ENCODE assay signal across 11 mouse cellular contexts in the genomic region with DNA sequence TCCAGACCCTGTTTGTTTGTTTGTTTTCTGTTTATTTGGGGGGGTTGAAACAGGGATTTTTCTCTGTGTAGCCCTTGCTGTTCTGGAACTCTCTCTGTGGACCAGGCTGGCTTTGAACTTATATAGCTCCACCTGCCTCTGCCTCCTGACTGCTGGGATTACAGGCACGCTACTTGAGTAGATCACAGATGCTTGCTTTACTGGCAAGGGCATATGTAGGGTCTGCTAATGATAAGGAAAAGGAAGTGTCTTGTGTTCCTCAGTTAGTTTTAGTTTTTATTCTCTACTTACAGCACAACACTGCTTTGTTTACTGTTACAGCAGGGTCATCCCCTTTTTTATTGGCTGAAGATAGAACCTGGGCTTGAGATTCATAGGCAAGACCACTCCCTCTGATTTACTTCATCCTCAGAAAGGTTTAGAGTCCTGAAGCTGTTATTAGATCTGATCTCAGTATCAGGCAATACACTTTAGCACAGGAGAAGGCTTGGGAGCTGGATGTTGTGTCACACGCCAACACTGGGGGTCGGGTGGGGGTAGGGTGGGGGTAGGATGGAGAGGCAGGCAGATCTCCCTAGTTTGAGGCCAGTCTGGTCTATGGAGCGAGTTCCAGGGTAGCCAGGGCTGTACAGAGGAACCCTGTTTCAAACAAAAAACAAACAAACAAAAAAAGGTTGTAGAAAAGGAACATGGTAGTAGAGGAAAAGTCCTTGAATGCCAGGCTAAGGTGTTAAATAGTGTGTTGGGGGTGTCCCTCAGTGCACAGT.
"Had no signal": no experiment of that assay in that cellular context is flagged by ENCODE, and none has a peak within 500 bp of the region (broad histone marks: within the 10 kb centered on the region; RNA-seq: fewer than 3 reads in every experiment).

No protein-coding gene starts in this region.

- H3K27ac ChIP-seq: lung, embryonic 15.5 days; macrophage; midbrain, embryonic 13.5 days; neural tube, embryonic 12.5 days; stomach, embryonic 15.5 days; stomach, postnatal 0 days had no signal

- DNase-seq: right cerebral cortex, postnatal 14 days; thymus, adult 2 months; thymus, postnatal 25 days had no signal

- H3K4me2 ChIP-seq: lung, embryonic 15.5 days; midbrain, embryonic 11.5 days; midbrain, embryonic 13.5 days; neural tube, embryonic 12.5 days; stomach, embryonic 15.5 days had no signal

- H3K4me3 ChIP-seq: lung, embryonic 15.5 days; megakaryocyte, embryonic 14.5 days; midbrain, embryonic 13.5 days; neural tube, embryonic 12.5 days; stomach, embryonic 15.5 days had no signal

- H3K9ac ChIP-seq: lung, embryonic 15.5 days; midbrain, embryonic 13.5 days; neural tube, embryonic 12.5 days; stomach, embryonic 15.5 days had no signal

- ATAC-seq: midbrain, embryonic 13.5 days had no signal

- H3K27me3 ChIP-seq: lung, embryonic 15.5 days; megakaryocyte, embryonic 14.5 days; midbrain, embryonic 13.5 days; neural tube, embryonic 12.5 days; stomach, embryonic 15.5 days had no signal

- H3K9me3 ChIP-seq: lung, embryonic 15.5 days; megakaryocyte, embryonic 14.5 days; midbrain, embryonic 13.5 days; neural tube, embryonic 12.5 days; stomach, embryonic 15.5 days had no signal
